Mouse (Mus musculus) cerebellum, adult 2 months (tissue): ENCODE results near the gene Abcb8.

ENCODE experiments used
- CTCF ChIP-seq: fragments of 200-500 bp; IDR thresholded peaks from 2 replicates; pipeline ENCODE4 v1.5.1; 2011; ENCODE audit warnings: low read depth, mild to moderate bottlenecking, control low read depth, low read length, moderate library complexity, borderline replicate concordance; ENCODE audit not compliant: insufficient read depth
- POLR2A ChIP-seq: fragments of 200-500 bp; IDR thresholded peaks from 2 replicates; pipeline ENCODE4 v1.6.1; 2011; ENCODE audit warnings: low read length, control low read depth, borderline replicate concordance; ENCODE audit not compliant: insufficient read depth

DNA sequence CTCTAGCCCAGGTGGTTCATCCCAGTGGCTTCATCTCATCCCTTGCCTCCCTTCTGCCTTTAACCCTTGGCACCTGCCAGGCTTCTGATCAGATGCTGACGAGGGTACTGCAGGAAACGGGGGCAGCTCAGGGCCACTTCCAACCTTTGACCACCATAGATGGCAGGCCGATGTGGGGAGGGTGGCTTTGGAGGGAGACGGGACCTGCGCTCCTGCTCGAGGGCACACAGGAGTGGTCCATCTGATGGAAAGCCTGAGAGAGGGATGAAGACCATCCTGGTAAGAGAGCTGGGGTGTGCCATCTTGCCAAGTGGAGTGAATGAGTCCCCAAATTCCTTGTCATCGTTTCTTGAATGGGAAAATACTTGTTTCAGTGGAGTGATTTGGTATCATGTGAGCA, 49.7 kb downstream of the Abcb8 start:
- TF ChIP-seq POLR2A (no peak), CTCF (no peak)
